Mouse (Mus musculus) R1 (cell line): ENCODE results near the gene Etl4.

ENCODE experiments used
- DNase-seq: peaks from one replicate; pipeline ENCODE4 v3.0.0-alpha.2; 2018; ENCODE audit warnings: low read depth, low spot score

The Etl4 gene

GRCm38 (mm10) chr2:20520099-20520475, 610.5 kb downstream of the Etl4 start:
- DNase-seq, result peak; percentile 60

GRCm38 (mm10) chr2:20520636-20521595, 611.3 kb downstream of the Etl4 start:
- peak; percentile 74 for DNase-seq

- DNase-seq, result peak; percentile 70
Measured at GRCm38 (mm10) chr2:20521686-20522285, 612.2 kb downstream of the Etl4 start.

GRCm38 (mm10) chr2:20523636-20524035, 614.1 kb downstream of the Etl4 start:
- DNase-seq, result no peak

- peak; percentile 99 for DNase-seq
Measured at GRCm38 (mm10) chr2:20525879-20526593, 616.5 kb downstream of the Etl4 start.

- DNase-seq, result no peak
Measured at GRCm38 (mm10) chr2:20526856-20527255, 617.3 kb downstream of the Etl4 start.

GRCm38 (mm10) chr2:20532623-20533022, 623.0 kb downstream of the Etl4 start:
- no peak for DNase-seq

GRCm38 (mm10) chr2:20537785-20538184, 628.2 kb downstream of the Etl4 start:
- DNase-seq, result no peak

- no peak for DNase-seq
Measured at GRCm38 (mm10) chr2:20538871-20539270, 629.3 kb downstream of the Etl4 start.

GRCm38 (mm10) chr2:20541261-20541660, 631.7 kb downstream of the Etl4 start:
- no peak for DNase-seq

GRCm38 (mm10) chr2:20542286-20542685, 632.7 kb downstream of the Etl4 start:
- DNase-seq, result no peak

- no peak for DNase-seq
Measured at GRCm38 (mm10) chr2:20545624-20546023, 636.0 kb downstream of the Etl4 start.

GRCm38 (mm10) chr2:20546496-20547348, 637.1 kb downstream of the Etl4 start:
- DNase-seq, result peak; percentile 37

GRCm38 (mm10) chr2:20547349-20547677, 637.7 kb downstream of the Etl4 start:
- DNase-seq, result peak; percentile 91

- DNase-seq, result peak; percentile 77
Measured at GRCm38 (mm10) chr2:20547686-20548624, 638.4 kb downstream of the Etl4 start.

- peak; percentile 88 for DNase-seq
Measured at GRCm38 (mm10) chr2:20549065-20549464, 639.5 kb downstream of the Etl4 start.

GRCm38 (mm10) chr2:20549996-20550395, 640.4 kb downstream of the Etl4 start:
- DNase-seq, result peak; percentile 70

- DNase-seq, result peak; percentile 85
Measured at GRCm38 (mm10) chr2:20555706-20556105, 646.1 kb downstream of the Etl4 start.

- DNase-seq, result no peak
Measured at GRCm38 (mm10) chr2:20559083-20559482, 649.5 kb downstream of the Etl4 start.

GRCm38 (mm10) chr2:20559723-20560122, 650.1 kb downstream of the Etl4 start:
- peak; percentile 74 for DNase-seq
